Mouse (Mus musculus) stomach, embryonic 16.5 days (tissue): Measurements from ENCODE around the gene Sox2. TPM values are rescaled to one million over a fixed set of nuclear protein-coding genes. Genes with fewer than 3 reads are reported as not detected.
A peak's percentile ranks its signal among the peaks of the same experiment; 100 is the strongest.

Experiments used
- ATAC-seq: fragments of 200-750 bp; cut with Nextera tagmentation; 2 replicates; pipeline ENCODE4 v1.8.0; 2017; ENCODE audit warnings: moderate number of reproducible peaks, moderate TSS enrichment; ENCODE audit not compliant: insufficient read depth, low FRiP score
- H3K27ac ChIP-seq: fragments of 300-500 bp; sonication (generic); 2 replicates; pipeline ENCODE4 v1.5.1; 2014; ENCODE audit warnings: low read length
- H3K27me3 ChIP-seq: fragments of 300-500 bp; sonication (generic); 2 replicates; pipeline ENCODE4 v1.6.1; 2014; ENCODE audit warnings: low read length, control low read depth, mixed read lengths; ENCODE audit not compliant: control insufficient read depth, insufficient read depth
- H3K36me3 ChIP-seq: fragments of 300-500 bp; sonication (generic); 2 replicates; pipeline ENCODE4 v1.6.1; 2014; ENCODE audit warnings: low read length; ENCODE audit not compliant: control insufficient read depth, insufficient read depth
- H3K4me1 ChIP-seq: fragments of 300-500 bp; sonication (generic); 2 replicates; pipeline ENCODE4 v1.6.1; 2014; ENCODE audit warnings: low read length, control low read depth, mixed read lengths; ENCODE audit not compliant: control insufficient read depth, insufficient read depth
- H3K4me2 ChIP-seq: fragments of 300-500 bp; sonication (generic); 2 replicates; pipeline ENCODE4 v1.6.1; 2014; ENCODE audit warnings: low read depth, low read length, mixed read lengths
- H3K4me3 ChIP-seq: fragments of 300-500 bp; sonication (generic); replicated peaks from 2 replicates; pipeline ENCODE4 v1.5.1; 2014; ENCODE audit warnings: mild to moderate bottlenecking, low read length
- H3K9ac ChIP-seq: fragments of 300-500 bp; sonication (generic); 2 replicates; pipeline ENCODE4 v1.6.1; 2014; ENCODE audit warnings: low read length
- H3K9me3 ChIP-seq: fragments of 300-500 bp; sonication (generic); replicated peaks from 2 replicates; pipeline ENCODE4 v1.6.1; 2016; ENCODE audit warnings: low read length, control low read depth; ENCODE audit not compliant: control insufficient read depth
- WGBS: fragments of 180-500 bp; shearing (Covaris S2); extraction: QIAGEN DNeasy Blood & Tissue Kit; methylation state at CpG from one replicate; pipeline ENCODE4 v1.1.7; 2014; 5-methylcytosine and 5-hydroxymethylcytosine counted together
- polyA plus RNA-seq: library from polyadenylated mRNA; unstranded; fragments of >200 nt; fragmentation: Nextera tagmentation; extraction: Ambion mirVana; gene quantifications from 2 replicates; pipeline ENCODE4 v1.2.1, GENCODE M21; 2015

Sox2 gene
- polyA plus RNA-seq, 1 experiment from 2014 or later: 8.6 TPM

GRCm38 (mm10) chr3:34662712-34663655, 12.8 kb downstream of the Sox2 start:
- H3K4me1 ChIP-seq: no peaks in the 10 kb centered on the region
- H3K4me3 ChIP-seq: peak overlapping the region; percentile 46
- peak overlapping the region; percentile 85 for H3K27ac ChIP-seq
- H3K27me3 ChIP-seq: peaks cover 69% of the 10 kb centered on the region
- H3K4me2 ChIP-seq: peak overlapping the region; percentile 56
- 3% methylated on average over 53 of the region's 53 CpGs for WGBS
- H3K9ac ChIP-seq: peak overlapping the region; percentile 57
- H3K9me3 ChIP-seq: no peaks in the 10 kb centered on the region
- no peaks in the 10 kb centered on the region for H3K36me3 ChIP-seq
- ATAC-seq: no peak

GRCm38 (mm10) chr3:34663701-34664635, 13.8 kb downstream of the Sox2 start:
- H3K36me3 ChIP-seq: no peaks in the 10 kb centered on the region
- peak overlapping the region; percentile 46 for H3K4me3 ChIP-seq
- H3K9me3 ChIP-seq: no peaks in the 10 kb centered on the region
- H3K27ac ChIP-seq: peak overlapping the region; percentile 85
- peak overlapping the region; percentile 56 for H3K4me2 ChIP-seq
- H3K9ac ChIP-seq: peak overlapping the region; percentile 57
- WGBS: under 1% methylated on average over 58 of the region's 58 CpGs
- peaks cover 62% of the 10 kb centered on the region for H3K27me3 ChIP-seq
- H3K4me1 ChIP-seq: peaks cover 2% of the 10 kb centered on the region; the same call in 1 of the 2 replicates
- peak; percentile 77; the same call in 1 of the 2 replicates for ATAC-seq

- no peaks in the 10 kb centered on the region for H3K9me3 ChIP-seq
- H3K27ac ChIP-seq: peak overlapping the region; percentile 85
- peaks cover 60% of the 10 kb centered on the region for H3K27me3 ChIP-seq
- ATAC-seq: no peak
- no peaks in the 10 kb centered on the region for H3K36me3 ChIP-seq
- H3K4me3 ChIP-seq: peak overlapping the region; percentile 46
- H3K4me1 ChIP-seq: peaks cover 2% of the 10 kb centered on the region; the same call in 1 of the 2 replicates
- H3K4me2 ChIP-seq: peak overlapping the region; percentile 56
- WGBS: 1% methylated on average over 31 of the region's 31 CpGs
- H3K9ac ChIP-seq: peak overlapping the region; percentile 57
Measured at GRCm38 (mm10) chr3:34664636-34665531, 14.7 kb downstream of the Sox2 start.

GRCm38 (mm10) chr3:34665751-34666665, 15.8 kb downstream of the Sox2 start:
- Histone ChIP-seq H3K9ac (peak overlapping the region; percentile 50), H3K4me2 (peak overlapping the region; percentile 56), H3K9me3 (no peaks in the 10 kb centered on the region), H3K27me3 (peaks cover 53% of the 10 kb centered on the region), H3K4me1 (peaks cover 2% of the 10 kb centered on the region; the same call in 1 of the 2 replicates), H3K4me3 (peak overlapping the region; percentile 46), H3K27ac (peak overlapping the region; percentile 85), H3K36me3 (no peaks in the 10 kb centered on the region)
- WGBS: 6% methylated on average over 10 of the region's 10 CpGs
- peak; percentile 12; the same call in 1 of the 2 replicates for ATAC-seq

- no peaks in the 10 kb centered on the region for H3K36me3 ChIP-seq
- H3K4me3 ChIP-seq: no peak overlapping the region
- H3K27ac ChIP-seq: peak overlapping the region; percentile 49; the same call in 1 of the 2 replicates
- H3K9ac ChIP-seq: no peak overlapping the region
- peaks cover 41% of the 10 kb centered on the region for H3K27me3 ChIP-seq
- no peaks in the 10 kb centered on the region for H3K9me3 ChIP-seq
- no peak overlapping the region for H3K4me2 ChIP-seq
- 59% methylated on average over 2 of the region's 2 CpGs for WGBS
- ATAC-seq: no peak
- H3K4me1 ChIP-seq: peaks cover 2% of the 10 kb centered on the region; the same call in 1 of the 2 replicates
Measured at GRCm38 (mm10) chr3:34667180-34667579, 17.0 kb downstream of the Sox2 start.

GRCm38 (mm10) chr3:34667881-34668817, 17.9 kb downstream of the Sox2 start:
- H3K9me3 ChIP-seq: no peaks in the 10 kb centered on the region
- peaks cover 2% of the 10 kb centered on the region; the same call in 1 of the 2 replicates for H3K4me1 ChIP-seq
- no peak overlapping the region for H3K4me2 ChIP-seq
- peaks cover 40% of the 10 kb centered on the region for H3K27me3 ChIP-seq
- H3K27ac ChIP-seq: no peak overlapping the region; the same call in 1 of the 2 replicates
- no peaks in the 10 kb centered on the region for H3K36me3 ChIP-seq
- H3K9ac ChIP-seq: no peak overlapping the region
- WGBS: 16% methylated on average over 18 of the region's 18 CpGs
- no peak for ATAC-seq
- no peak overlapping the region for H3K4me3 ChIP-seq

GRCm38 (mm10) chr3:34671024-34671660, 20.9 kb downstream of the Sox2 start:
- H3K9me3 ChIP-seq: no peaks in the 10 kb centered on the region
- WGBS: 16% methylated on average over 15 of the region's 15 CpGs
- H3K4me2 ChIP-seq: no peak overlapping the region
- no peak overlapping the region for H3K27ac ChIP-seq
- peaks cover 2% of the 10 kb centered on the region; the same call in 1 of the 2 replicates for H3K4me1 ChIP-seq
- H3K9ac ChIP-seq: no peak overlapping the region
- H3K27me3 ChIP-seq: peaks cover 29% of the 10 kb centered on the region
- no peak overlapping the region for H3K4me3 ChIP-seq
- no peak for ATAC-seq
- H3K36me3 ChIP-seq: no peaks in the 10 kb centered on the region
